Mouse (Mus musculus) gastrocnemius, adult 2 months (tissue): ENCODE results near the gene Cbarp. TPM values are rescaled to one million over a fixed set of nuclear protein-coding genes. Genes with fewer than 3 reads are reported as not detected.

Source experiments
- DNase-seq: peaks from one replicate; pipeline ENCODE4 v3.0.0; 2022
- H3K27ac ChIP-seq: fragments of 200-600 bp; 2 replicates; pipeline ENCODE4 v1.8.1; 2022; ENCODE audit warnings: mild to moderate bottlenecking
- H3K4me3 ChIP-seq: fragments of 200-600 bp; 2 replicates; pipeline ENCODE4 v1.8.1; 2022; ENCODE audit warnings: mild to moderate bottlenecking, moderate library complexity
- CTCF ChIP-seq: fragments of 200-600 bp; IDR thresholded peaks from 2 replicates; pipeline ENCODE4 v1.8.1; 2022; ENCODE audit warnings: antibody characterized with exemption, mild to moderate bottlenecking, moderate library complexity
- intact Hi-C: fragments of 180-260 bp; cut with DNase I; formaldehyde crosslinking; loops from one replicate; pipeline ENCODE4 v1.15.1; 2025
- total RNA-seq, 2 experiments: library from RNA; stranded (reverse); gene quantifications; 2 replicates each; pipeline ENCODE4 v1.2.3; 2021

The Cbarp gene
- total RNA-seq, 2 experiments from 2014 or later = 1.8 to 2.3 TPM

DNA sequence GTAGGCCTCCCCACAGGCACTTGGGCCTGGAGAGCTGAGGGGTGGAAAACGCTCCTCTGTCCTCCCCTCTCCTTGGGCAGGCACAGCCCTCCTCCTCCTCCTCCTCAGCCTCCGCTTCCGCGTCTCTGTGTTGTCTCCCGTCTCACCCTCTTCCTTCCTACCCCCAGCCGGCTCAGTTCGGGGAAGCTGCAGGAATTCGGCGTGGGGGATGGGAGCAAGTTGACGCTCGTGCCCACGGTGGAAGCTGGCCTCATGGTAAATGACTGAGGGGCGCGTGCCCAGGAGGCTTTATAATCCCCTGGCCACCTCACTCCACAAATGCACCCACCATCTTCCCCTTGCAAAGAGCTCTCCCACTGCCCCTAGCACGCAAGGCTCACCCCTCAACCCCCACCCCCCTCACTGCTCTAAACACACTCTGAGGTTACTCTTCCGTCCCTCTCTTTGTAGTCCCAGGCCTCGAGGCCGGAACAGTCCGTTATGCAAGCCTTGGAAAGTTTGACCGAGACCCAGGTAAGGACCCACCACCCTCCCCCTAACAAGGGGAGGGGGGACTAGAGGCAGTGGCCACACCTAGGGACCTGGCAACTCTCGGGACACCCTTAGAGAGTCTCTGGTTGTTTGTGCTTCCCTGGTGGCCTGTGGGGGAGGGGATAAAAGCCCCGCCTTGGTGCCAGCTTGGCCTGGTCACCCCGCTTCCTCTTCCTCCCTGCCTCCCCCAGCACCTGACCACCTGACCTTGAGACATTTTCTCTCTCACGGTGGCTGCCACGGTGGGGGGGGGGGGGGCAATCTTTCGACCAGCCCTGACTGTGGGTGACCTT is 10.8 kb upstream of the Cbarp start:
- Histone ChIP-seq H3K4me3 (peak overlapping the region; percentile 89), H3K27ac (peak overlapping the region; percentile 100)
- TF ChIP-seq CTCF = no peak
- intact Hi-C loops = no loop called here
- peak; percentile 66 for DNase-seq

DNA sequence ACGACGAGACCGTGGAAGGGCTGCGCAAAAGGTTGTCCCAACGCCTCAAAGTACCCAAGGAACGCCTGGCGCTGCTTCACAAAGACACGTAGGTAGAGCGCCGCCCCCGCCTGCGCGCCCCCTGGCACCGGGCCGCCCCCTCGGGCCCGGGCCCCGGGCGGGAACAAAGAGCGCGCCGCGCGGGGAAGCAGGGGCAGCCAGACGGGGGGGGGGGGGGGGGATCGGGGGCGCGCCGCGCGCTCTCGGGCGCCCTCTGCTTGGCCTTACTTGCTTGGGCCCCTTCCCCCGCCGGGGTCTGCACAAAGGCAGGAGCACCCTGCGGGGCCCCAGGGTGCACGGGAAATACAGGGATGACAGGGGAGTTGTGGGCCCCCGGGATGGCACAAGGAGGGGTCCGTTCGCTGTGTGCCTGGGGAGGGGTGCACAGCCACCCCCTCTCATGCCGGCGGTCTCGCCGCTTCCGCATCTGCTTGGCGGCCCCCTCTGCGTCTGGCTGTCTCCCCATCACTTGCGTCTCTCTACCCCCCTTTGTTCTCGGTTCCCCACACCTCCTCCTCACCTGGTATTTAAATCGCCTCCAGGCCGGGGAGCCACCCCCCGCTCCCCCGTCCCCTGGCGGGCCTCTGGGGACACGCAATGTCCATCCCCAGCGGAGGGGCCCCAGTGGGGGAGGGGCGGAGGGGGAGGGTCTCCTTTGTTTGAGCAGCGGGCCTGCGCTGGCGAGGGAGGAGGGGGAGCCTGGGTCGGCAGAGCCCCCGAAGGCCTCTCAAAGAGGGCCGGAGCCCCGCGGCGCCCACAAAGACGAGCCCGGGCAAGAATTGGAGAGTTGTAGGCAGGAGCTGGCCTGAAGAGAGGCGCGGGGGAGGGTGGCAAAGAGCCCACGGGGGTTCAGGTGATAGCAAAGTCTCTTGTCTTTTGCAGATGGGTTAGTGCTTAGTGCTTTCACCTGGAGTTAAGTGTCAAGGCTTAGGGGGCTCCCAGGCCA is 9.9 kb upstream of the Cbarp start:
- peak overlapping the region; percentile 100 for H3K27ac ChIP-seq
- TF ChIP-seq CTCF = no peak
- peak; percentile 60 for DNase-seq
- intact Hi-C loops = no loop called here
- peak overlapping the region; percentile 89 for H3K4me3 ChIP-seq

DNA sequence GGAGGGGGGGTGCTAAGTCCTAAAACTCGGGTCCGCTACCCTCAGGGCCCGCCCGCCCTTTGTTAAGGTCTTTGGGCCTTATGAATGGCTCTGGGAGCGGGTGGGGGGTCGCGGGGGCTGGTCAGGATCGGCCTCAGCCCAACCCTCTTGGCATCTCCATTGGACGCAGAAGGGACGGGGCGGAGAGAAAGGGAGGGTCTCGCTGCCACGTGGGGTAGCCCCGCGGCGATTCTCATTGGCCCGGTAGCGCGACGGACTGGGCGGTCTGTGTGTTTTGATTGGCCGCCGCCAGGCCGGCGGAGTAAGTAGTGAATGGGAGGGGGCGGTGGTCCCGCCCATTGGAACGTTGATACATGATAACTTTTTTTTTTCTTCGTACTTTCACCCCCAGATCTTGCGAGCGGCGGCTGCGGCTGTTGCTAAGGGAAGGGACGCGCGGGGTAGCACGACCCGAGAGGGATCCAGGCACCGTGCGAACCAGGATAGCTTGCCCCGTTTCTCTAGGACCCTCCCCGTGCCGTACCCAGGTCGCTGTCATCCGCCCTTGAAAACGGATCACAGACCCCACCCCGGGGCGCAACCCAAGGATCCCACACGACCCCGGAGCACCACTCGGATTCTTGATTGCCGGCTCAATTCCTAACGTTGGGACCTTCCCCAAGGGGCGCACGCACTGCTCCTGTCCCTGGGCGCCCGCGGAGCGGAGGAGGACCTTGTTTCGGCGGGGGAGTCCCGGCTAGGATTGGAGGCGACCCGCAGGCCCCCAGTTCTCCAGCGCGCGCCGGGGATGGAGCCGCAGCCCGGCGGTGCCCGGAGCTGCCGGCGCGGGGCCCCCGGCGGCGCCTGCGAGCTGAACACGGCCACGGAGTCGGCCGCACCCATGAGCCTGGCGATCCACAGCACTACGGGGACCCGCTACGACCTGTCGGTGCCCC is 8.9 kb upstream of the Cbarp start:
- Histone ChIP-seq H3K4me3 (peak overlapping the region; percentile 89), H3K27ac (peak overlapping the region; percentile 100)
- intact Hi-C loops = no loop called here
- DNase-seq = peak; percentile 98
- TF ChIP-seq CTCF = no peak

DNA sequence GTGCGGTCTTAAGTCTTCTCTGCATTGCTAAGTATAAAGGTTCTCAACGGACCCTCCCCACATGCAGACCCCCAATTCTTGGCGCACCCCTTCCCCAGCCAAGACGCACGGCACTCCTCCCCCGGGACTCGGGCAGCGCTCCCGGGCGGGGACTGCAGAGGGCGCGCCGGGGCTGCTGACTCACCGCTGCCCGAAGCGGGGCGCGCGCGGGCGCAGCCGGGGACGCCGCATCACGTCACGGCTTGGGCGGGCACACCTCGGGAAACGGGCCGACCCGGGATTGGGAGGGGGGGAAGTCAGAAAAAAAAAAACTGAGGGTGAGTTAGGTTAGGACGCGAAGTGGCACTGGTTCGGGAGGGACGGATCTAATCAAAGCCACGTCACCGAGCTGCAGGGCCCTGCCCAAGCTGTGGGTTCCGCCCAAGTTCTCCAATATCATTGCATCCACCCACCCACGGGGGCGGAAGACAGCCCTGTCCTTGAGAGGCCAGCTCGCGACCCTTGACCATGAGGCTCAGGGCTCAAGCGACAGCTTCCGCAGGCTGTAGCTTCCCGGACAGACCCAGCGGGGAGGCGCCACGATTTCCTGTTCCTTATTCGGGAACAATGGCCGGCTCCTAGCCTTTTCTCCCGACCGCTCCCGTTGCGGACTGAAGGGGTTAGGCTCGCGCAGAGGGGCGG is 8.1 kb upstream of the Cbarp start:
- DNase-seq = peak; percentile 97
- Histone ChIP-seq H3K4me3 (peak overlapping the region; percentile 89), H3K27ac (peak overlapping the region; percentile 100)
- intact Hi-C loops = no loop called here
- peak; percentile 79 for TF ChIP-seq CTCF

DNA sequence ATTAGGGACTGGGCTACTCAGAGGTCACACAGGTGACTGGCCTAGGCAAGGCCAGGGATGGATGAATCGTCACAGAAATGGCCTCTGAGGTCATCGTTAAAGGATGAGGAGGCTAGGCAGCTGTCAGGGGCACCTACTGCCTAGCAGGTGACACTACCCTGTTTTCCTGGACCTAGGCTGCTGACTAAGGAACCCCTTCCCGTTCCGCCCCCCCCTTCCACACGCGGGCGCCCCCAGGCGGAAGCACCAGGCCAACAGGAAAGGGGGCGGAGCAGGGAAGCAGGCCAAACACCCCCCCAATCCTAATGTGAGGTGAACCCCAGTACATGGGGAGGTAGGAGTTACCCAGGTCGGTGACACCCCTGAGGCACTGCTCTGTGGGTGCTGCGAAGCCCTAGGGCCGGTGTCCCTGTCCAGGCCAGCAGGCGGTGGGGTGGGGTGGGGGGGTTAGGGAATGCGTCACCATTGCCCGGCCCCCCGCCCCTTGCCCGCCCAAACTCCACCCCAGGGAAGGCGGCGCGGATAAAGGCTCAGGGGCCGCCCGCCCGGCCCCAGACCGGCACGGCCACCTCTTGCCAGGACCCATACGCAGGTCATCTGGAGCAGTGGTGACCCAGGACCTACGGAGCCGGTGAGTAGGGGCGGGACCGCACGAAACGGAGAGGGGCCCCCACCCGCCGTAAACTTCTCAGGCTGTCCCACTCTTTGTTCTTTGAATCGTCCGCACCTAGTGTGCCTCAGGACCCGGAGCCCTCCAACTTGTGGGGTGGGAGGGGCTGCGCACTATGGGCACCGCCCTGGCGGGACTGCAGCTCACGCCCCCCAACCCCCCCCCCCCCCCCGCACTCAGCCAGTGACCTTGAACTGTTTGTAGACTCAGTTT is 7.3 kb upstream of the Cbarp start, which contains the start of gene Midn:
Gene Midn, plus strand, starts transcription at position 554 of the 883 bp plus-strand sequence.
- Histone ChIP-seq H3K27ac (peak within 1 kb of the TSS; percentile 100), H3K4me3 (peak within 1 kb of the TSS; percentile 89)
- DNase-seq = peak; percentile 93
- TF ChIP-seq CTCF = peak; percentile 66
- intact Hi-C loops = no loop called here

DNA sequence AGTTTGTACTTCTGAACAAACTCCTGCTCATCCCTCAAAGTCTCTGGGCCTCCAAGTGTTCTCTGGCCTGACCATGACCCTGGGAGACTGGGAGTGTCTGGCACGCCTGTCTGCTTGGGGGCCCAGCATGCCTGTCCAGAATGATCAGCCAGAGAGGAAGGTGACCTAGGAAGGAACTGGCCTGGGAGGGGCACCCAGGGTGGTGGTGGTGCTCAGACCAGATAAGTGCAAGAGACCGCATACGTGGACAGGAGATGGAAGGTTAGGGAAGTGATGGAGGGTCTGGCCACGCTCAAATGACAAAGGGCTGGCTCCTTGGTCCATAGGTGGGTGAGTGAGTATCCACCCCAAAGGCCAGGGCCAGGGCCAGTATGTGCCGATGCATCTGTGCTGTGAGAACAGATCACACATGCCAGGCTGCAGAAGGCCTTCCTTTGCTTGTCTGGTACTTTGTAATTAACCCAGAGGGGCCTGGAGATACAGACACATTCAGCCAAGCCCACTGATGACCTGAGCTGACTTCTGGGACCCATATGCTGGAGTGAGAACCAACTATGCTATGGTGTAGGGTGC is 6.6 kb upstream of the Cbarp start:
- Histone ChIP-seq H3K4me3 (peak overlapping the region; percentile 89), H3K27ac (peak overlapping the region; percentile 100)
- TF ChIP-seq CTCF = no peak
- peak; percentile 51 for DNase-seq
- intact Hi-C loops = no loop called here

DNA sequence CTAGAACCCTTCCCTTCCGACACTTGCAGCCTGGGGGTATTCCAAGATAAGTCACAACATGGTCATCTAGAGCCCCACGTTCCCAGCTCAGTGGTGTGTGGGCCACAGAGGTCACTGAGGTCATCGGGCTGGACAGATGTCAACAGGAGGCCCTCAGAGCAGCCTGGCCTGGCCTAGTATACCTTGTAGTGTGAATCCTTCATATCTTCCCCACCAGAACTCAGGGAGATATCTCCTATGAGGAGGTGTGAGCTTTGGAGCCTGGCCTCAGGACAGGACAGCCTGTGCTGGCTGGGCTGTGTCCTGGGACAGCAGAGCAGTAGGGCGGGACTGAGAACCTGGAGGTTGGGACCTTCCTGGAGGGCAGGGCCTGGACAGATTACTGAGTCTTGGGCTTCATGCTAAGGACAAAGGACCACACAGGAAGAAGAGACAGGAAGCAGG is 6.0 kb upstream of the Cbarp start:
- Histone ChIP-seq H3K27ac (peak overlapping the region; percentile 100), H3K4me3 (peak overlapping the region; percentile 95)
- no peak for TF ChIP-seq CTCF
- DNase-seq = peak; percentile 63
- intact Hi-C loops = no loop called here

DNA sequence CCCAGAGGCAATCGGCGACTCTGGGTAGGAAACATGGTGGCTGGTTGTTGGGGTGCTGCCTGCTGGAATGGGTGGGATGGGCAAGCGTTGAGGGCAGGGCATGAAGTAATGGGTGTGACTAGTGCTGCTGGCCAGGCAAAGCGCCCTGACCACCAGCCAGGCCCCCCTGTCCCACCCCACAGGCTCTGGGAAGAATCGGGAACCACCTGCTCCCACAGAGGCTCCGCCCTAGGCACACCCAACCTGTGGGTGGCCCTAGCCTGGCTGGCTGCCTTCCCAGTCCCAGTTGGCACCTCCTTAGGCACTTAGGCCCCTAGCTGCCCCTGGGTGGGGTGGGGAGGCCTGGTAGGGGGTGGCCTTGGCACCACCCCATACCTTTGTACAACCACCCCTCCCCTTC is 5.3 kb upstream of the Cbarp start:
- Histone ChIP-seq H3K27ac (peak overlapping the region; percentile 100), H3K4me3 (peak overlapping the region; percentile 95)
- no peak for TF ChIP-seq CTCF
- DNase-seq = peak; percentile 71
- intact Hi-C loops = loop anchor here (1.0 kb wide), 1 partner anchor 19 kb away; the partner anchor contains the start of gene Cirbp

DNA sequence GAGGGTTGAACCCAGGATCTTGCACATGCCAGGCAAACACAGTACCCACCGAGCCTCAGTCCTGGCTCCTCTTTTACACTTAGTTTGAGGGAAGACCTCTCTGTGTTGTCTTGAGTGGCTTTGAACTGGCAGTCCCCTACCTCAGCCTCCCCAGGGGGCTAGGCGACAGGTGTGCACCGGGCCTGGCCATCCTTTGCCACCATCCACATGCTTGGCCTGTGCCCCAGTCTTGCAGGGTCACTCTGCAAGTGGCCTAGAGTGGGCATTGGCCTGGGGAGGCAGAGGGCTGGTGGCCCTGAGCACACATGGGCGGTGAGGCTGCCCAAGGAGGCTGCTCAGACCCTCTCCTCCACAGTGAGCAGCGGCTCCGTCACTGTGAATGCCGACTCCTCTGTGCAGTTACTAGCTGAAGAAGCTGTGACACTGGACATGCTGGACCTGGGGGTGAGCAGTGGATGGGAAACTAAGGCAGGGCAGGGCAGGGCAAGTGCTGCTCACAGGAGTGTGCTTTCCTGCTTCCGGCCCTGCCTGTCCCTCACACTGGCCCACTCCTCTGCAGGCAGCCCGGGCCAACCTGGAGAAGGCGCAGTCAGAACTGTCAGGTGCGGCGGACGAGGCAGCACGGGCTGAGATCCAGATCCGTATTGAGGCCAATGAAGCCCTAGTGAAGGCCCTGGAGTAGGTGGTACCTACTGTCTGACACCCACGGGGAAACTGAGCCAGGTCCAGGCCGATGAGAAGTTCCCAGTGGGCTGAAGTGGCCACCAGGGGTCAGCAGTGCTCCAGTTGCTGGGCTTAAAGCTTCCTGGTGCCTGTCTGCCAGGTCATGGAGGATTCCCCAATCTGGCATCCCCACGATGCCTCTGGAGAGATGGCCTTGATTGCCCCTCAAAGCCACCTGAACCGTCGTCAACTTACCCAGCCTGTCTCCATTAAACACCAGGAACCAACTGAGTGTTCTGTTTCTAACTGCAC is 4.5 kb upstream of the Cbarp start:
- TF ChIP-seq CTCF = peak; percentile 94; the same call in 1 of the 2 replicates
- peak overlapping the region; percentile 100 for H3K27ac ChIP-seq
- DNase-seq = peak; percentile 86
- H3K4me3 ChIP-seq = peak overlapping the region; percentile 95
- intact Hi-C loops = loop anchor here (1.0 kb wide), 1 partner anchor 20 kb away; the partner anchor contains the start of gene Cirbp
